Mouse (Mus musculus): ENCODE measurements around the gene Olfr1135. TPM values are rescaled to one million over a fixed set of nuclear protein-coding genes. Genes with fewer than 3 reads are reported as not detected.

Olfr1135 gene
- polyA plus RNA-seq (2017; shearing (Covaris generic)): not detected

GRCm38 (mm10) chr2:87673564-87673963 lies at the start of gene Olfr1135:
Gene Olfr1135 (minus strand): TSS chr2:87673664.

DNA sequence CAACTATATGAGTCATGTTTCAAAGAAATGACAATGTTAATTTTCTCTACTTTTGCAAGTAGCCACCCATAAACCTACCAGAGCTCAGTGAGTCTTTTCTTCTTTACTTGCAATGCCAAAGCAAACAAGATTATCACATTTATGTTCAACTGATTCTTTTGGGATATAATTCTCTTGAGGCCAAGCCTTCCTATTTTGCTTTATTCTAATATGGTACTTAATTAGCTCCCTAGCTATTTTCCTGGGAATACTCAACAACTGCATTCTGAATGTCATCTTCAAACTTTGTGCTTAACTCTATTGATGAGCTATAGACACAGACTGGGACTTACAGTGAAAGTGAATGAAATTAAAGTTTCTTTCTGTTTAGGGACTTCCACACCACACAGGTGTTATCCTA lies 39.6 kb upstream of the Olfr1135 start, which contains the start of gene Olfr1137:
Olfr1137 (minus strand) TSS at position 101 of the 400 bp plus-strand sequence.

DNA sequence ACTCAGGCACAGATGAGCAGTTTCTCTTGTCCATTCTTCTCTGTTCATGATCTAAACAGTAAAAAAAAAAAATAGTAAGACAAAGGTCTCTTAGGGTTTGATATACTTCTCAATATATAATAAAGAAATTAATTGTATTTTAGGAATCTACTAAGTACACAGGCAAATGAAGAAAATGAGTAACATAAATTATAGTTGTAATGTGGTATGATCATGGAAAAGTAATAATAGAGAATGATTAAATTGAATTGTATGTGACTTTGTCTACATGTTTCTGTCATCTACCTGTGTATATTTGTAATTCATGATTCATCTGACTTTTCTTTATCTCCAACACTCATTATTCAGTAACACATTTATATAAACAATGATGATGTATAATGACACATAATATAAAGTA lies 20.4 kb upstream of the Olfr1135 start, which contains the start of gene Olfr1136:
Olfr1136 (minus strand) TSS at position 101 of the 400 bp plus-strand sequence.

GRCm38 (mm10) chr2:87658360-87658759 lies 15.1 kb downstream of the Olfr1135 start, which contains the start of gene Olfr1134:
Gene Olfr1134 (minus strand): TSS chr2:87658460.

GRCm38 (mm10) chr2:87647274-87647673 lies 26.2 kb downstream of the Olfr1135 start, which contains the start of gene Olfr1133:
Gene Olfr1133 (minus strand): TSS chr2:87647374.

DNA sequence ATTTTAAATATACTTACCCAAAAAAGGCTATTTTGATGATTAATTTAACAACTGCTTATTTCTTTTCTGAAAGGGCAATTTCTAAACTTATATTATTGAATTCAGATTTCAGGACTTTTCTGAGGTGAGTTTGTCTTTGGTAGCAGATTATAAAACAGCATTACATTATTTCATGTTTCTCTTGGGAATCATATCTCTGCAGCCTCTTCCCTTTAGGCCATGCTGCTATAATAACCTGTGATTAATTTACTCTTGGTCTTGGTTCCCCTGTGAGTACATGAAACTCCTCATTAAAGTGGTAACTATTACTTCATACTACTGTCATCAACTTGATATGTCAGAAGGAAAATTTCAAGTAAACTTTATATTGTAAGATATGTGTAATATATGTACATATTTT lies 36.0 kb downstream of the Olfr1135 start, which contains the start of gene Olfr1132:
Olfr1132 (minus strand) TSS at position 101 of the 400 bp plus-strand sequence.

DNA sequence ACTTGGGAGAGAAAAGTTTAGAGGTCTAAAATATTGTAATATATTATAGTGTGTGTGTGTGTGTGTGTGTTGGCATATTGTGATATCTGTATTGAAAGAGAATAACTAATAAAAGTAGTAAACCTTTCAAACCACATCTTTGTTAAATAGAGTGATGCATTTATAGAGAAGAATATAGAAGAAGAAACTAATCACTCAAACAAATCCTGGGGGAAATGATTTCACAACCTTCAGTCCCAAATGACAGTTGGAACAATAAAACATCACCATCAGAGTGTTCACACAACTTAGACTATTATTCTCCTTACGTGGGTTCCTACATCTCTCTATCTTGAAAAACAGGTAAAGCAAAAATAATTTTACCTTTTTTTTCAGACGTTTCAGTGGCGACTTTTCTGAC lies 46.7 kb downstream of the Olfr1135 start, which contains the start of gene Olfr1131:
Olfr1131 (plus strand) TSS at position 301 of the 400 bp plus-strand sequence.

Other genes with a start within 250 kb of the Olfr1135 start
- gene Olfr1124, start 243.4 kb downstream of the Olfr1135 start, polyA plus RNA-seq (2017; shearing (Covaris generic)): under 1 TPM; 0.13 to 0.14 TPM
- not detected for gene Olfr1126, start 219.7 kb downstream of the Olfr1135 start, polyA plus RNA-seq (2017; shearing (Covaris generic))
- gene Pramel7, start 176.6 kb downstream of the Olfr1135 start, polyA plus RNA-seq (2017; shearing (Covaris generic)): under 1 TPM in 1 of 2 experiments, not detected in 1; 0.27 TPM
- not detected for gene Pramel6, start 167.1 kb downstream of the Olfr1135 start, polyA plus RNA-seq (2017; shearing (Covaris generic))
- not detected for gene Olfr153, start 141.9 kb downstream of the Olfr1135 start, polyA plus RNA-seq (2017; shearing (Covaris generic))
- gene Olfr1128, start 128.1 kb downstream of the Olfr1135 start, polyA plus RNA-seq (2017; shearing (Covaris generic)): not detected
- gene Olfr1129, start 99.8 kb downstream of the Olfr1135 start, polyA plus RNA-seq (2017; shearing (Covaris generic)): not detected
- not detected for gene Olfr1130, start 67.5 kb downstream of the Olfr1135 start, polyA plus RNA-seq (2017; shearing (Covaris generic))
- gene Olfr1131, start 46.6 kb downstream of the Olfr1135 start, polyA plus RNA-seq (2017; shearing (Covaris generic)): under 1 TPM in 1 of 2 experiments, not detected in 1; 0.23 TPM
- under 1 TPM in 1 of 2 experiments, not detected in 1; 0.25 TPM for gene Olfr1132, start 36.1 kb downstream of the Olfr1135 start, polyA plus RNA-seq (2017; shearing (Covaris generic))
- under 1 TPM in 1 of 2 experiments, not detected in 1; 0.53 TPM for gene Olfr1133, start 26.3 kb downstream of the Olfr1135 start, polyA plus RNA-seq (2017; shearing (Covaris generic))
- not detected for gene Olfr1134, start 15.2 kb downstream of the Olfr1135 start, polyA plus RNA-seq (2017; shearing (Covaris generic))
- gene Olfr1136, start 20.3 kb upstream of the Olfr1135 start, polyA plus RNA-seq (2017; shearing (Covaris generic)): not detected
- not detected for gene Olfr1137, start 39.5 kb upstream of the Olfr1135 start, polyA plus RNA-seq (2017; shearing (Covaris generic))
- under 1 TPM in 1 of 2 experiments, not detected in 1; 0.11 TPM for gene Olfr1138, start 66.3 kb upstream of the Olfr1135 start, polyA plus RNA-seq (2017; shearing (Covaris generic))
- under 1 TPM in 1 of 2 experiments, not detected in 1; 0.31 TPM for gene Olfr1140, start 70.1 kb upstream of the Olfr1135 start, polyA plus RNA-seq (2017; shearing (Covaris generic))
- not detected for gene Olfr1141, start 80.3 kb upstream of the Olfr1135 start, polyA plus RNA-seq (2017; shearing (Covaris generic))
- gene Olfr152, start 105.8 kb upstream of the Olfr1135 start, polyA plus RNA-seq (2017; shearing (Covaris generic)): not detected
- gene Olfr1143, start 126.9 kb upstream of the Olfr1135 start, polyA plus RNA-seq (2017; shearing (Covaris generic)): not detected
- not detected for gene Olfr1145, start 136.2 kb upstream of the Olfr1135 start, polyA plus RNA-seq (2017; shearing (Covaris generic))
- gene Olfr1148, start 156.9 kb upstream of the Olfr1135 start, polyA plus RNA-seq (2017; shearing (Covaris generic)): under 1 TPM; 0.27 to 0.42 TPM
- gene Olfr1150-ps1, start 170.3 kb upstream of the Olfr1135 start, polyA plus RNA-seq (2017; shearing (Covaris generic)): not detected
- under 1 TPM in 1 of 2 experiments, not detected in 1; 0.45 TPM for gene Olfr1151, start 182.2 kb upstream of the Olfr1135 start, polyA plus RNA-seq (2017; shearing (Covaris generic))
- under 1 TPM in 1 of 2 experiments, not detected in 1; 0.06 TPM for gene Olfr1152, start 192.8 kb upstream of the Olfr1135 start, polyA plus RNA-seq (2017; shearing (Covaris generic))
- gene Olfr1153, start 221.3 kb upstream of the Olfr1135 start, polyA plus RNA-seq (2017; shearing (Covaris generic)): under 1 TPM in 1 of 2 experiments, not detected in 1; 0.22 TPM
- under 1 TPM in 1 of 2 experiments, not detected in 1; 0.20 TPM for gene Olfr1154, start 231.5 kb upstream of the Olfr1135 start, polyA plus RNA-seq (2017; shearing (Covaris generic))

Measured in activated CD4-positive, CD25-positive, alpha-beta regulatory T cell (primary cell).